Mouse (Mus musculus) left cerebral cortex, postnatal 14 days (tissue): Measurements from ENCODE around the gene Bcas1. TPM values are rescaled to one million over a fixed set of nuclear protein-coding genes. Genes with fewer than 3 reads are reported as not detected.

Source experiments
- total RNA-seq, 2 experiments: library from RNA; stranded (reverse); gene quantifications; 2 replicates each; pipeline ENCODE4 v1.2.3; 2021

Gene Bcas1
- total RNA-seq, 2 experiments from 2014 or later: 53.7 to 70.4 TPM

Other genes with a start within 250 kb of the Bcas1 start
- gene Pfdn4, start 68.6 kb upstream of the Bcas1 start, total RNA-seq: 10 to 100 TPM; 29.6 to 34.2 TPM
- not detected for gene Cyp24a1, start 69.3 kb upstream of the Bcas1 start, total RNA-seq
- gene 4930470P17Rik, start 174.2 kb upstream of the Bcas1 start, total RNA-seq: not detected